Mouse (Mus musculus) small intestine, adult 2 months (tissue): ENCODE measurements around the gene Schip1.

Source experiments
- CTCF ChIP-seq: fragments of 200-500 bp; IDR thresholded peaks from 2 replicates; pipeline ENCODE4 v1.5.1; 2012; ENCODE audit warnings: low read depth, mild to moderate bottlenecking, control low read depth, inconsistent platforms, low read length, moderate library complexity, mixed read lengths; ENCODE audit not compliant: insufficient replicate concordance, insufficient read length; ENCODE audit errors: extremely low read depth
- POLR2A ChIP-seq: fragments of 200-500 bp; IDR thresholded peaks from 2 replicates; pipeline ENCODE4 v1.6.1; 2012; ENCODE audit warnings: low read depth, mild to moderate bottlenecking, control low read depth, inconsistent platforms, low read length, moderate library complexity

- TF ChIP-seq CTCF: no peak
- no peak for TF ChIP-seq POLR2A
These were observed 291.9 kb downstream of the Schip1 start for GRCm38 (mm10) chr3:68356516-68356915.
